In the genomic region with DNA sequence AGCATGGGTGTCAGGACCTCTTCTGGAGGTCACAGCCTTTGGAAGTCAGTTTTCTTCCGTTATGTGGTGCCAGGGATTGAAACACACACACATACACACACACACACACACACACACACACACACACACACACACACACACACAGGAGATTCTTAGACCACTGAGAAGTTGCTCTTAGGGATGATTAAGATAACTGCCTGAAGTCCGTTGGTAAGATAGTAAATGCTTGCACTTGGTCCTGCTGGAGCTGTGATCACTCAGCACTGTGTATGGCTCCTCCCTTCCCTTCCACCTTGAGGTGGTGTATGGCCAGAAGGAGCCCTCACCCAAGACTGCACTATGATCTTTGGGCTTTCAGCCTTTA, we compare ENCODE assay signal across 31 mouse cellular contexts.
"Had no signal": no experiment of that assay in that cellular context is flagged by ENCODE, and none has a peak within 500 bp of the region (broad histone marks: within the 10 kb centered on the region; RNA-seq: fewer than 3 reads in every experiment).

No protein-coding gene starts in this region.

- ATAC-seq: liver, embryonic 12.5 days; liver, postnatal 0 days; lung, postnatal 0 days; midbrain, embryonic 13.5 days; midbrain, embryonic 15.5 days; midbrain, embryonic 16.5 days had no signal

- H3K27me3 ChIP-seq: liver, embryonic 13.5 days; liver, embryonic 15.5 days; lung, embryonic 15.5 days; midbrain, embryonic 15.5 days; neural tube, embryonic 12.5 days had no signal

- H3K9ac ChIP-seq: limb, embryonic 12.5 days; limb, embryonic 13.5 days; limb, embryonic 15.5 days; liver, embryonic 12.5 days; liver, embryonic 13.5 days; liver, embryonic 14.5 days; liver, embryonic 15.5 days; liver, postnatal 0 days; lung, embryonic 14.5 days; lung, embryonic 15.5 days; midbrain, embryonic 12.5 days; midbrain, embryonic 13.5 days; midbrain, embryonic 15.5 days; neural tube, embryonic 12.5 days had no signal

- H3K27ac ChIP-seq: limb, embryonic 10.5 days; limb, embryonic 12.5 days; limb, embryonic 13.5 days; limb, embryonic 15.5 days; liver, embryonic 14.5 days; lung, embryonic 15.5 days; macrophage; midbrain, embryonic 10.5 days; midbrain, embryonic 12.5 days; midbrain, embryonic 13.5 days; midbrain, embryonic 15.5 days; neural tube, embryonic 12.5 days had no signal

- H3K4me3 ChIP-seq: limb, embryonic 10.5 days; limb, embryonic 12.5 days; limb, embryonic 13.5 days; limb, embryonic 15.5 days; liver, embryonic 12.5 days; liver, embryonic 13.5 days; liver, embryonic 15.5 days; lung, embryonic 15.5 days; megakaryocyte, embryonic 14.5 days; midbrain, embryonic 10.5 days; midbrain, embryonic 12.5 days; midbrain, embryonic 13.5 days; midbrain, embryonic 15.5 days; myocyte; neural tube, embryonic 12.5 days had no signal

- H3K4me1 ChIP-seq: limb, embryonic 12.5 days; limb, embryonic 13.5 days; lung, embryonic 15.5 days; midbrain, embryonic 12.5 days had no signal

- H3K36me3 ChIP-seq: limb, embryonic 10.5 days; limb, embryonic 12.5 days; limb, embryonic 13.5 days; limb, embryonic 15.5 days; liver, embryonic 12.5 days; liver, embryonic 13.5 days; liver, embryonic 15.5 days; lung, embryonic 15.5 days; midbrain, embryonic 10.5 days; midbrain, embryonic 12.5 days; midbrain, embryonic 13.5 days; midbrain, embryonic 15.5 days; neural tube, embryonic 12.5 days had no signal

- H3K9me3 ChIP-seq: limb, embryonic 10.5 days; limb, embryonic 13.5 days; limb, embryonic 15.5 days; liver, embryonic 12.5 days; liver, embryonic 13.5 days; liver, embryonic 15.5 days; lung, embryonic 15.5 days; megakaryocyte, embryonic 14.5 days; midbrain, embryonic 10.5 days; midbrain, embryonic 12.5 days; midbrain, embryonic 13.5 days; midbrain, embryonic 15.5 days; neural tube, embryonic 12.5 days had no signal

- H3K4me2 ChIP-seq: limb, embryonic 12.5 days; limb, embryonic 13.5 days; limb, embryonic 15.5 days; liver, embryonic 11.5 days; liver, embryonic 12.5 days; liver, embryonic 13.5 days; liver, embryonic 15.5 days; lung, embryonic 14.5 days; lung, embryonic 15.5 days; midbrain, embryonic 11.5 days; midbrain, embryonic 12.5 days; midbrain, embryonic 13.5 days; midbrain, embryonic 15.5 days; neural tube, embryonic 12.5 days had no signal

- DNase-seq: left cerebral cortex, postnatal 4 days; liver; liver, embryonic 13.5 days; liver, postnatal 0 days; lung, adult 18-20 months; lung, adult 2 months; lung, embryonic 14.5 days; lung, postnatal 10 days; lung, postnatal 14 days; lung, postnatal 36 days; lung, postnatal 4 days had no signal
